In the genomic region with DNA sequence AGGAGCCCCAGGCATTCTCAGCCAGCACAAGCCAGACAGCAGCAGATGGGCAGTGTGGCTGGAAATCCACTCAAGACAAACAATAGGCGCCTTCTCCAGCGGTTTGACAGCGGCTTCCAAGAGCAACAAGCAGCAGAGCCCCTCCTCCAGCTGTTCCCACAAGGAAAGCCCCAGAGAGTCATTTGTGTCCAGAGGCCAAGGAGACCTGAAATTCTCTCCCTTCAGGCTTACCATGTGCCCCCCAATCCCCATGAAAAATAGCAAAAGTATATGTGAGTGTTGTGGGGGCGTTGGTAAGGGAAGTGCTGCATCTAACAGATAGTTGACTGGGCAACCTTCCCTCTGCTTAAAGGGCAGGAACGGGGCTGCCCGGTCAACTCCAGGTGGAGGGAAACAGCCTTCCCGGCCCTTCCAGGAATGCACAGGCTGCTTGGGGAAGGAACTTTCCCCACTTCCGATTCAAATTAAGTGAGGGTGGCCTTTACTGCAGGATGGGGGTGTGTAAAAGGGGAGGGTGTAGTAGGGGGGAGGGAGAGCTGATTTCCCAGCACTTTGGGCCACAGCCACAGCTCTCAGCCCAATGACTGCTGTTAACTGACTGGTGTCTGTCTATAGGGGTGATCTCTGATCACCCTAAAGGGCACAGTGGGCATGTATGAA, we compare ENCODE assay signal across 8 mouse cellular contexts. TPM values are rescaled to one million over a fixed set of nuclear protein-coding genes. Genes with fewer than 3 reads are reported as not detected.
A peak's percentile ranks its signal among the peaks of the same experiment; 100 is the strongest.
DNase-seq lines count a peak whose midpoint lies in the region; ATAC-seq lines count a peak whose summit lies in the region.

No protein-coding gene starts in this region.

- no peaks in the 10 kb centered on the region for H3K36me3 ChIP-seq in liver, embryonic 12.5 days
- no peaks in the 10 kb centered on the region for H3K36me3 ChIP-seq in intestine, embryonic 16.5 days (ENCODE audit: control insufficient read depth, insufficient read depth, low read length)
- H3K36me3 ChIP-seq in neural tube, embryonic 12.5 days, result no peaks in the 10 kb centered on the region

- DNase-seq in liver, result no peak
- peak; percentile 99 for DNase-seq in heart, adult 11 months
- no peak for DNase-seq in layer of hippocampus, adult 8-10 months (ENCODE audit: low spot score in 2 of 2)
- no peak for DNase-seq in cerebellum, adult 18-20 months
- DNase-seq in adrenal gland, adult 8-10 months, result no peak

- peaks cover 21% of the 10 kb centered on the region for H3K4me1 ChIP-seq in liver, embryonic 12.5 days
- peaks cover 50% of the 10 kb centered on the region for H3K4me1 ChIP-seq in intestine, embryonic 16.5 days (ENCODE audit: control insufficient read depth, insufficient read depth, low read length)
- H3K4me1 ChIP-seq in neural tube, embryonic 12.5 days, result peaks cover 46% of the 10 kb centered on the region

- peaks cover 54% of the 10 kb centered on the region for H3K27me3 ChIP-seq in liver, embryonic 12.5 days (replicated peaks)
- no peaks in the 10 kb centered on the region for H3K27me3 ChIP-seq in intestine, embryonic 16.5 days (replicated peaks; ENCODE audit: control insufficient read depth, insufficient read depth, low read length)
- H3K27me3 ChIP-seq in neural tube, embryonic 12.5 days (replicated peaks), result no peaks in the 10 kb centered on the region

- no peak for ATAC-seq in liver, embryonic 12.5 days
- peak; percentile 20 for ATAC-seq in intestine, embryonic 16.5 days
- ATAC-seq in neural tube, embryonic 12.5 days (ENCODE audit: low FRiP score, low read depth), result peak; percentile 38; the same call in 1 of the 2 replicates

- H3K9ac ChIP-seq in liver, embryonic 12.5 days, result no peak overlapping the region
- H3K9ac ChIP-seq in intestine, embryonic 16.5 days (ENCODE audit: low read depth, low read length), result no peak overlapping the region
- H3K9ac ChIP-seq in neural tube, embryonic 12.5 days, result peak overlapping the region; percentile 78

- 19% methylated on average over 8 of the region's 8 CpGs for WGBS in liver, embryonic 12.5 days (ENCODE audit: insufficient replicate concordance)
- WGBS in intestine, embryonic 16.5 days, result 19% methylated on average over 8 of the region's 8 CpGs
- WGBS in neural tube, embryonic 12.5 days, result 6% methylated on average over 8 of the region's 8 CpGs

- no peak overlapping the region for H3K27ac ChIP-seq in liver, embryonic 12.5 days
- peak overlapping the region; percentile 38 for H3K27ac ChIP-seq in intestine, embryonic 16.5 days (ENCODE audit: low read length)
- H3K27ac ChIP-seq in neural tube, embryonic 12.5 days, result peak overlapping the region; percentile 39; the same call in 1 of the 2 replicates

- H3K4me2 ChIP-seq in liver, embryonic 12.5 days, result 0 out of 2 replicates have a peak overlapping the region, but pooled peaks have one; percentile 70
- no peak overlapping the region for H3K4me2 ChIP-seq in intestine, embryonic 16.5 days (ENCODE audit: low read depth, low read length)
- H3K4me2 ChIP-seq in neural tube, embryonic 12.5 days (replicated peaks), result peak overlapping the region; percentile 84

- no peaks in the 10 kb centered on the region for H3K9me3 ChIP-seq in liver, embryonic 12.5 days (replicated peaks)
- H3K9me3 ChIP-seq in intestine, embryonic 16.5 days (ENCODE audit: control insufficient read depth, low read length), result no peaks in the 10 kb centered on the region
- no peaks in the 10 kb centered on the region for H3K9me3 ChIP-seq in neural tube, embryonic 12.5 days

- no peak overlapping the region for H3K4me3 ChIP-seq in liver, embryonic 12.5 days
- H3K4me3 ChIP-seq in intestine, embryonic 16.5 days (ENCODE audit: low read length), result no peak overlapping the region
- no peak overlapping the region for H3K4me3 ChIP-seq in neural tube, embryonic 12.5 days

RNA-seq across cellular contexts. Expression of a gene that starts 0.9 kb away (rescaled TPM):
- 5.6 and 6.1 TPM in 2 replicates for polyA plus RNA-seq in liver, embryonic 12.5 days (2016; fragmentation: Nextera tagmentation; extraction: Ambion mirVana)
- polyA plus RNA-seq in intestine, embryonic 16.5 days (2015; fragmentation: Nextera tagmentation; extraction: Ambion mirVana), result 62.5 and 65.2 TPM in 2 replicates
- 35.2 and 42.7 TPM in 2 replicates for polyA plus RNA-seq in neural tube, embryonic 12.5 days (2016; fragmentation: Nextera tagmentation; extraction: Ambion mirVana)
- total RNA-seq in layer of hippocampus, adult 8-10 months (2022), result 10 to 100 TPM; 22.5 to 35.1 (median 28.4) TPM
- 1 to 10 TPM; 3.0 to 7.7 (median 5.2) TPM for total RNA-seq in adrenal gland, adult 8-10 months (2022)
